Mouse (Mus musculus): ENCODE data around the gene Pogk.

DNA sequence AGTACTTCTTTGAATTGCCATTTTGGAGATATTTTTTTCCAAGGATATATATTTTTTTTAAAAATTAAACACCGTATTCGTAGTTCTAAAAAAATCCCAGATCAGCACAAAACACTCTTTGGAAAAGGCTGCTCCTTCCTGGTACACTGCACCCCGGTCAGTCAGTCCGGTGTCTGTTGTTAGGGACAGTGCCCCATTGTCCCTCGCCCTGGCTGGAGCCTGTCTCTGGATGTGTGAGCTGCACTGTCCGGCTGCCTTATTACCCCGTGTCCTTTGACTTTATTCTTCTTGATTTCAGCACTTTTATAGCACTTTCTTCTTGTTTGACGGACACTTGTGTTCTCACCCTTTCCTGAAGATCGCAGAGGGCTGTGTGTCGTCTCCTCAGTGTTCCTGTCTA, 25.0 kb downstream of the Pogk start:
- TF ChIP-seq CTCF (IDR thresholded peaks at IDR 0.05; ENCODE audit: extremely low read depth, insufficient read depth, insufficient read length, insufficient replicate concordance) (no peak), POLR2A (IDR thresholded peaks at IDR 0.05; ENCODE audit: low read depth, low read length) (no peak)

Data from spleen, adult 2 months (tissue).